Mouse (Mus musculus) right cerebral cortex, postnatal 14 days (tissue): ENCODE data around the gene Ppp6r3.
A peak's percentile ranks its signal among the peaks of the same experiment; 100 is the strongest.

ENCODE experiments used
- DNase-seq: peaks from one replicate; pipeline ENCODE4 v3.0.0; 2022

Gene Ppp6r3

DNA sequence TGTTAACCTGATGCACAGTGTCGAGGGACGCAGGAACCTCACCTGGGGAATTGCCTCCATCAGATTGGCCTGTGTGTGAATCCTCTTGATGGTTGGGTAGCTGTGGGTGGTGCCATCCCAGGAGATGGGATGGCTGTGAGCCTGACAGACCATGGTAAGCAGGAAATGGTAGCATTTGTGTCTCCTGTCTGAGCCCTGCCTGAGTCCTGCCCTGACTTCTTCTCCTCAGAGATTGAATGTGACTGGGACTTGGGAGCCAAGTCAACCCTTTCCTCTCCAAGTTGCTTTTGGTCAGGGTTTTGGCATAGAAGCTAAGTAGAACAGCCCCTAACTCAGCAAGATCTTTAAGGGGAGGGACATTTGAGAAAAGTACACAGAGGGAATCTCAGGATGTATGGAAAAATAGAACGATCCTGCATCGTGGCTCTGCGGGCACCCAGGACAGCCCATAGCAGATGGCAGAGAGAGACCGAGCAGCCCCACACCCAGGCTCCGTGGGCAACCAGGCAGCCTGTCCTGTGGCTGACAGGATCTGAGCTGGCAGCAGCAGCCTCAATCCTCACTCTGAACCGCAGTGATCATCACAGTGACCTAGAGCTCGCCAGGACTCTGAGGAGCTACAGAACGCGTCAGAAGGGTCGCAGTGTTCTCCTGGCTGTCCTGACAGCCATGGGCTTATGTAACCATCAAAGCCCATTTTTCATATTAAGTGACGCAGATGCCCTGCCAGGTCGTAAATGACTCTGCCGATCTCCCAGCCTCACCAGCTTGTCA lies 147.3 kb downstream of the Ppp6r3 start:
- no peak for DNase-seq

DNA sequence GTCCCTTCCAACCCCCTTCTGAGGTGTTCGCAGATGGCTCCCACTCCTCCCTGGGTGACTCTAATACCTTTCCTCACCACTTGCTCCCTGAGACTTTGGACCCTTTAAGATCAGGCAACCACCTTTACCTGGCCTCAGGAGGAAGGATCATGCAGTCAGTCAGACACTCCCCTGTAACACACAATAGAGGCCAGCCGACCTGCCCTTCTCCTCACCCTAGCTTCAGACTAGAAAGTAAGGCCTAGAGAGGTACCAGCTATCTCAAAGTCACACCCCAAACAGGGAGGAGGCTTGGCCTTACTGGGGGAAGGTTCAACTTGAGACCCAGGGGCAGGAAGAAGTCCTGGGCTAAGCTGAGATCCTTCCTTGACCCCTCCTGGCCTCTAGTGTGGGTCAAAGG lies 151.3 kb downstream of the Ppp6r3 start:
- DNase-seq: no peak

DNA sequence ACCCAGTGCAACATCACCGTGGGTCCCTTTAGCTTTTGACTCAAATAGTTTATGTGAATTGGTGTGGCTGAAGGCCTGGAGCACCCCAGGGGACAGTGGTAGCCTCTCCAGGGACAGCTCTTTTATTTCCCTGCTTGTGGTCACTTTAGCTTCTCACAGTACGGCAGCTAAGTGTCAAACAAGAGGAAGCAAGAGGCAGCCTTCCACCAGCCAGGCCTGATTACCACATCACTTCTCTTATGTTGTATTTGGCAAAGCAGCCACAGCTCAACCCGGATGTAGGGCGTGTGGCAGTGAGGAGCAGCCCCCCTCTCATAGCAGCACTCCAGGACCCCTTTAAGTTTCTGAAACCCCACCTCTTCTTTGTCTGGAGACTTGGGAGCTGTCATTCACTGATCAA lies 152.6 kb downstream of the Ppp6r3 start:
- DNase-seq: no peak

DNA sequence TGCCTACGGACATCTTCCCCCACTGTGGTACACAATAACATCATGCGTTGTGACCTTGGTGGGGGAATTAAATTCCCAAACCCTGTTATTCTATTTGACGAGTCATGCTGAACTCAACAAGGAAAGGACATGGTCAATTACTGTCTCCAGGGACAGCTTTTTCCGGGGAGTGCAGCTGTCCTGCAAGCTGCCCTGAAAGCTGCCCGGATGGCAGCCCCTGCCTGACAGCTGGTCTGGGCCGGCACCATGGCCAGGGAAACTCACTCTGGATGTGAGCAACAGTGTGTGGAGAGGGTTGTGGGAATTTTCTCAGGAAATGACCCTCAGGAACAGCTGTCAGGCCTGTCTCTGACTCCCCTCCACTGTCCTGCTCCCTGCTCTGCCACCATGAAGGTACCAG lies 153.1 kb downstream of the Ppp6r3 start:
- DNase-seq: no peak

DNA sequence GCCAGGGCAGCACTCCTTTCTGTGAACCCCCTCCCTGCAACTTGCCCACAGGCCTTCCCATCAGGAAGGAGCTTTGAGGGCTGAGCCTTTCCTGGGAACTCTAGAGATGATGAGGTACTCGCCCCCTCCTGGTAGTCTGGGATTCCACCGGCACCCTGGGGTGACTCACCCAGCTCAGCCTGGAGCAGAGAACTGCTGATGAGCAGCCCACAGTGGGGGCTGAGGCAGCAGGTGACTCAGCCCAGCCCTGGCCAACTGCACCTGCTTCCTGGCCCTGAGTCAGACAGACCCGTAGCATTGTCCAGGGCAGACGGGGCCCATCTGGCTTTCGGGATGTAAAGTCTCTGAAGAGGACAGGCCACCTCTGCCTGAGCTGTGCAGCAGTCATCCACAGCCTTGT lies 156.3 kb downstream of the Ppp6r3 start:
- peak; percentile 44 for DNase-seq

DNA sequence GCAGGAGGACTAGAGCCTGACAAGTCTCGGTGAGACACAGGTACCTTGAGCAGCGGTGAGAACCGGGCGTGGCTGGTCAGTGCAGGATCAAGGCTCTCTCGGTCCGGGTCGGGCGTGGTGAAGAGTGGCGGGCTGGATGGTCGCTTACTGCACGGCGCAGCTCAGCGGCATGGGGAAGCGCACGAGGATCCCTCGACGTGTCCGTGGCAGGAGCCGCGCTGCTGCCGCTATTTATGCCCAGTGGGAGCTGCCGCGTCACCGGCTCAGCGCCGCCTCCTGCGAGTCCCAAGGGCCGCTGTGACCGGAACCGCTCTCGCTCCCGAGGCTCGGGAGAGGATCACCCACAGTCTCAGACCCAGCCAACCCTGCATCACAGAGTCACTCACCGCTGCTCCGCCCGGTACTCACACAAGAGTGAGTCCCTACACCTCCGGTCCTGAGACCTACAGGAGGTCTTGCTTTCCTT lies 161.2 kb downstream of the Ppp6r3 start, which contains the start of gene Gal:
Gene Gal, minus strand, starts transcription at position 277 of the 466 bp plus-strand sequence.
- DNase-seq: peak; percentile 21

DNA sequence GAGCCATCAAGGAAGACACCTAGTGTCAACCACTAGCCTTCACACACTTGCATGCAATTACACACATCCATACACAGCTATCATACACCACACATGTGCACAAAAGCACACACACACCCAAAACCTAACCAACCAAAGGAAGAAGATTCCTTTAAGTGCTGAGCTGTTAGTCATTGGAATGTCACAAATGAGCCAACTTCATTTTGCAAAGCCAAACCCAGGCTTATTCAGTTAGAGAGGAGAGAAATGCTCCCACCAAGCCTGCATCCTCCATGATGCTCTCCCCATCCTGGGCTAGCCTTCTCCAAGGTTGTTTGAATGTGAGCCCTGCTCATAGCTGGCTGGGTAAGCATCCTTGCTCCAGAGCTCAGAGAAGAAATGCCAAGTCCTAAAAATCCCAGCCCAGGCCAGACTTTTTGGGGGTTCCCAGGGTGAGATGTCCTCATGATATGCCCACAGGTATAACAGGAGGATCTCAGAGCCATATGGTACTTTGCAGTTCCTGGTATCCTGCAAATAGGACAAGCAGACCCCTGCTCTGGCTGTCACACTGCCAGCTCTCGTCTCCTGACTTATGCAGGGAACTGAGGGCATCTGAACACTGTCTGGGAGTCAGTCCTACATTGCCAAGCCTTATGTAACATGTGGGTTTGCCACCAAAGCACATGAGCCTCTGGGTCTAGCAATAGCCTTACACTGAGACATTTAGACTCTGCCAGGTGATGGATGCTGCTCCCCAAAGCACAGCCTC lies 169.8 kb downstream of the Ppp6r3 start:
- DNase-seq: no peak
